Mouse (Mus musculus) kidney, postnatal 25 days (tissue): ENCODE results near the gene Rab11fip3.
A peak's percentile ranks its signal among the peaks of the same experiment; 100 is the strongest.

ENCODE experiments used
- DNase-seq, 2 experiments: peaks; one replicate each; pipeline ENCODE4 v3.0.0; 2021; ENCODE audit warnings: mixed read lengths in 2 of 2

The Rab11fip3 gene

GRCm38 (mm10) chr17:25985306-25986294 is 83.8 kb downstream of the Rab11fip3 start, which contains the start of gene Capn15:
TSS of gene Capn15 (minus strand) at chr17:25985796.
- peak; percentile 92 to 97 for DNase-seq

GRCm38 (mm10) chr17:25984556-25985305 is 84.6 kb downstream of the Rab11fip3 start:
- DNase-seq = no peak

- no peak for DNase-seq
Observed at GRCm38 (mm10) chr17:25984066-25984465, 85.3 kb downstream of the Rab11fip3 start.

- DNase-seq = peak in 1 of 2 experiments; percentile 62
Observed at GRCm38 (mm10) chr17:25982913-25983312, 86.4 kb downstream of the Rab11fip3 start.

GRCm38 (mm10) chr17:25980854-25981253 is 88.5 kb downstream of the Rab11fip3 start:
- peak; percentile 44 to 48 for DNase-seq

GRCm38 (mm10) chr17:25979829-25980738 is 89.3 kb downstream of the Rab11fip3 start:
- peak; percentile 34 to 75 for DNase-seq

GRCm38 (mm10) chr17:25970954-25971707 is 98.2 kb downstream of the Rab11fip3 start:
- no peak for DNase-seq

GRCm38 (mm10) chr17:25970448-25970847 is 98.9 kb downstream of the Rab11fip3 start:
- DNase-seq = no peak

GRCm38 (mm10) chr17:25968176-25968575 is 101.2 kb downstream of the Rab11fip3 start:
- peak; percentile 67 to 86 for DNase-seq

GRCm38 (mm10) chr17:25967652-25968051 is 101.7 kb downstream of the Rab11fip3 start:
- DNase-seq = peak in 1 of 2 experiments; percentile 60

GRCm38 (mm10) chr17:25964271-25964670 is 105.1 kb downstream of the Rab11fip3 start:
- no peak for DNase-seq

GRCm38 (mm10) chr17:25962413-25962905 is 106.9 kb downstream of the Rab11fip3 start:
- peak in 1 of 2 experiments; percentile 27 for DNase-seq

- DNase-seq = peak in 1 of 2 experiments; percentile 25
Observed at GRCm38 (mm10) chr17:25961566-25961965, 107.8 kb downstream of the Rab11fip3 start.

GRCm38 (mm10) chr17:25959630-25960467 is 109.5 kb downstream of the Rab11fip3 start:
- DNase-seq = no peak

GRCm38 (mm10) chr17:25958771-25959494 is 110.4 kb downstream of the Rab11fip3 start:
- DNase-seq = no peak

GRCm38 (mm10) chr17:25957586-25958051 is 111.7 kb downstream of the Rab11fip3 start:
- DNase-seq = no peak

- DNase-seq = no peak
Observed at GRCm38 (mm10) chr17:25956631-25957030, 112.7 kb downstream of the Rab11fip3 start.

- DNase-seq = no peak
Observed at GRCm38 (mm10) chr17:25956201-25956600, 113.2 kb downstream of the Rab11fip3 start.

- no peak for DNase-seq
Observed at GRCm38 (mm10) chr17:25955736-25956135, 113.6 kb downstream of the Rab11fip3 start.
